Mouse (Mus musculus) forebrain, embryonic 10.5 days (tissue): ENCODE results near the gene Sdk1. TPM values are rescaled to one million over a fixed set of nuclear protein-coding genes. Genes with fewer than 3 reads are reported as not detected.

ENCODE experiments used
- DNase-seq: peaks from one replicate; pipeline ENCODE4 v3.0.0-alpha.2; 2017; ENCODE audit warnings: low spot score; ENCODE audit errors: extremely low spot score
- H3K27ac ChIP-seq: fragments of 300-500 bp; sonication (generic); 2 replicates; pipeline ENCODE4 v1.5.1; 2016; ENCODE audit warnings: mild to moderate bottlenecking
- H3K27me3 ChIP-seq: fragments of 300-500 bp; sonication (generic); 2 replicates; pipeline ENCODE4 v1.6.1; 2016; ENCODE audit warnings: mild to moderate bottlenecking; ENCODE audit not compliant: poor library complexity, severe bottlenecking
- H3K36me3 ChIP-seq: fragments of 300-500 bp; sonication (generic); replicated peaks from 2 replicates; pipeline ENCODE4 v1.6.1; 2016; ENCODE audit warnings: mild to moderate bottlenecking, moderate library complexity
- H3K4me1 ChIP-seq: fragments of 300-500 bp; sonication (generic); 2 replicates; pipeline ENCODE4 v1.6.1; 2016
- H3K4me3 ChIP-seq: fragments of 300-500 bp; sonication (generic); 2 replicates; pipeline ENCODE4 v1.5.1; 2016; ENCODE audit warnings: mild to moderate bottlenecking, moderate library complexity
- H3K9me3 ChIP-seq: fragments of 300-500 bp; sonication (generic); 2 replicates; pipeline ENCODE4 v1.6.1; 2016; ENCODE audit warnings: mild to moderate bottlenecking, moderate library complexity
- WGBS: fragments of 180-500 bp; shearing (Covaris S2); methylation state at CpG from one replicate; pipeline ENCODE4 v1.1.7; 2016; 5-methylcytosine and 5-hydroxymethylcytosine counted together
- polyA plus RNA-seq: library from polyadenylated mRNA; unstranded; fragments of >200 nt; fragmentation: Nextera tagmentation; extraction: Ambion mirVana; gene quantifications from 2 replicates; pipeline ENCODE4 v1.2.1, GENCODE M21; 2016

Gene Sdk1
- polyA plus RNA-seq, 1 experiment from 2014 or later, result 0.58 TPM

- Histone ChIP-seq H3K4me1 (no peaks in the 10 kb centered on the region), H3K27me3 (no peaks in the 10 kb centered on the region), H3K4me3 (no peak overlapping the region), H3K36me3 (no peaks in the 10 kb centered on the region), H3K27ac (no peak overlapping the region), H3K9me3 (peaks cover 18% of the 10 kb centered on the region; the same call in 1 of the 2 replicates)
- 87% methylated on average over 2 of the region's 2 CpGs for WGBS
- no peak for DNase-seq
These were observed 1001.8 kb downstream of the Sdk1 start for GRCm38 (mm10) chr5:142243069-142243468.

- Histone ChIP-seq H3K4me1 (0 out of 2 replicates have a peak, but pooled peaks cover 3% of the 10 kb centered on the region), H3K27me3 (no peaks in the 10 kb centered on the region), H3K9me3 (no peaks in the 10 kb centered on the region), H3K36me3 (no peaks in the 10 kb centered on the region), H3K4me3 (no peak overlapping the region), H3K27ac (no peak overlapping the region)
- 93% methylated on average over 6 of the region's 6 CpGs for WGBS
- no peak for DNase-seq
These were observed 1014.9 kb downstream of the Sdk1 start for GRCm38 (mm10) chr5:142256231-142256630.

- H3K27me3 ChIP-seq, result no peaks in the 10 kb centered on the region
- no peak for DNase-seq
- 85% methylated on average over 7 of the region's 7 CpGs for WGBS
These were observed 1017.4 kb downstream of the Sdk1 start for GRCm38 (mm10) chr5:142258716-142259115.

GRCm38 (mm10) chr5:142262060-142262459, 1020.8 kb downstream of the Sdk1 start:
- Histone ChIP-seq H3K4me1 (no peaks in the 10 kb centered on the region), H3K36me3 (no peaks in the 10 kb centered on the region), H3K27me3 (no peaks in the 10 kb centered on the region), H3K27ac (no peak overlapping the region), H3K9me3 (peaks cover 8% of the 10 kb centered on the region; the same call in 1 of the 2 replicates), H3K4me3 (no peak overlapping the region)
- DNase-seq, result no peak
- WGBS, result 61% methylated on average over 6 of the region's 6 CpGs

More at GRCm38 (mm10) chr5:142258716-142259115, 1017.4 kb downstream of the Sdk1 start:
- Histone ChIP-seq H3K27ac (no peak overlapping the region), H3K4me1 (0 out of 2 replicates have a peak, but pooled peaks cover 3% of the 10 kb centered on the region), H3K4me3 (no peak overlapping the region), H3K9me3 (no peaks in the 10 kb centered on the region), H3K36me3 (no peaks in the 10 kb centered on the region)

Other genes with a start within 250 kb of the Sdk1 start
- gene Card11, start 240.9 kb upstream of the Sdk1 start, polyA plus RNA-seq, result not detected in 2 replicates